Mouse (Mus musculus) CH12.LX (cell line): ENCODE data around the gene Mboat1. TPM values are rescaled to one million over a fixed set of nuclear protein-coding genes. Genes with fewer than 3 reads are reported as not detected.

Experiments used
- DNase-seq: peaks from one replicate; pipeline ENCODE4 v3.0.0-alpha.2; 2013; ENCODE audit errors: extremely low read depth
- H3K27ac ChIP-seq: 2 replicates; pipeline ENCODE4 v1.5.1; 2012; ENCODE audit warnings: low read depth, mild to moderate bottlenecking, control low read depth, moderate library complexity; ENCODE audit not compliant: insufficient read depth
- H3K27me3 ChIP-seq: replicated peaks from 2 replicates; pipeline ENCODE3; 2012; ENCODE audit warnings: inconsistent platforms
- H3K36me3 ChIP-seq, 2 experiments: replicated peaks in 1 of 2; 2 replicates each; pipeline versions ENCODE3 to v1.6.1; 2012; ENCODE audit warnings: inconsistent platforms in 1 of 2, low read length in 1 of 2, mild to moderate bottlenecking in 1 of 2, mixed read lengths in 1 of 2, moderate library complexity in 1 of 2; ENCODE audit not compliant: control insufficient read depth in 1 of 2, insufficient read depth in 1 of 2
- H3K4me1 ChIP-seq, 2 experiments: 2 replicates each; pipeline ENCODE4 v1.6.1; 2012; ENCODE audit warnings: inconsistent platforms in 1 of 2, moderate library complexity in 1 of 2; ENCODE audit not compliant: insufficient read depth in 2 of 2, control insufficient read depth in 1 of 2
- H3K4me2 ChIP-seq: 2 replicates; pipeline ENCODE4 v1.6.1; 2012; ENCODE audit warnings: low read depth, mild to moderate bottlenecking, control low read depth; ENCODE audit not compliant: poor library complexity, insufficient read depth, severe bottlenecking
- H3K4me3 ChIP-seq, 3 experiments: fragments of 150-350 bp in 1 of 3; sonication (generic) in 1 of 3; replicated peaks in 1 of 3; 2 replicates each; pipeline versions ENCODE3 to v1.5.1; 2011 to 2012; ENCODE audit warnings: low read depth in 2 of 3, low read length in 2 of 3, mild to moderate bottlenecking in 2 of 3, moderate library complexity in 2 of 3, control low read depth in 1 of 3, improper control_type of control experiment in 1 of 3, inconsistent platforms in 1 of 3, mixed read lengths in 1 of 3; ENCODE audit not compliant: poor library complexity in 1 of 3
- H3K79me2 ChIP-seq: replicated peaks from 2 replicates; pipeline ENCODE4 v1.6.1; 2012; ENCODE audit warnings: mild to moderate bottlenecking, moderate library complexity; ENCODE audit not compliant: control insufficient read depth, poor library complexity, insufficient read depth, severe bottlenecking; ENCODE audit errors: extremely low read depth
- H3K9ac ChIP-seq: 2 replicates; pipeline ENCODE4 v1.6.1; 2012; ENCODE audit warnings: low read depth, mild to moderate bottlenecking, control low read depth, moderate library complexity; ENCODE audit not compliant: insufficient read depth
- H3K9me3 ChIP-seq: replicated peaks from 2 replicates; pipeline ENCODE3; 2012; ENCODE audit warnings: low read length, inconsistent platforms, mixed read lengths
- CTCF ChIP-seq, 2 experiments: IDR thresholded peaks in 1 of 2; conservative IDR thresholded peaks in 1 of 2; 2 replicates each; pipeline ENCODE4 v1.5.1; 2011 to 2012; ENCODE audit warnings: low read depth in 2 of 2, low read length in 2 of 2, improper control_type of control experiment in 1 of 2, inconsistent platforms in 1 of 2, mild to moderate bottlenecking in 1 of 2, moderate library complexity in 1 of 2
- E2F4 ChIP-seq: IDR thresholded peaks from 2 replicates; pipeline ENCODE4 v1.6.1; 2011; ENCODE audit warnings: low read depth, low read length, improper control_type of control experiment; ENCODE audit not compliant: insufficient replicate concordance
- ELF1 ChIP-seq: IDR thresholded peaks from 2 replicates; pipeline ENCODE4 v1.6.1; 2014; ENCODE audit warnings: low read depth, mild to moderate bottlenecking, inconsistent platforms, low read length, improper control_type of control experiment
- JUND ChIP-seq: conservative IDR thresholded peaks from 2 replicates; pipeline ENCODE4 v1.6.1; 2011; ENCODE audit warnings: low read depth, low read length, improper control_type of control experiment
- MXI1 ChIP-seq: IDR thresholded peaks from 2 replicates; pipeline ENCODE4 v1.6.1; 2011; ENCODE audit warnings: mild to moderate bottlenecking, low read depth, low read length, improper control_type of control experiment
- MYC ChIP-seq: IDR thresholded peaks from 2 replicates; pipeline ENCODE4 v1.6.1; 2011; ENCODE audit warnings: low read depth, mild to moderate bottlenecking, improper control_type of control experiment, low read length
- NRF1 ChIP-seq: IDR thresholded peaks from 2 replicates; pipeline ENCODE4 v1.6.1; 2014; ENCODE audit warnings: low read depth, mild to moderate bottlenecking, inconsistent platforms, low read length, improper control_type of control experiment, moderate library complexity
- RAD21 ChIP-seq: IDR thresholded peaks from 2 replicates; pipeline ENCODE4 v1.6.1; 2011; ENCODE audit warnings: low read depth, mild to moderate bottlenecking, low read length, improper control_type of control experiment, moderate library complexity
- SMC3 ChIP-seq: IDR thresholded peaks from 2 replicates; pipeline ENCODE4 v1.6.1; 2011; ENCODE audit warnings: low read depth, low read length, improper control_type of control experiment
- TBP ChIP-seq: conservative IDR thresholded peaks from 2 replicates; pipeline ENCODE4 v1.6.1; 2011; ENCODE audit warnings: low read depth, low read length, improper control_type of control experiment
- ZC3H11A ChIP-seq: IDR thresholded peaks from 2 replicates; pipeline ENCODE4 v1.6.1; 2012; ENCODE audit warnings: low read depth, mild to moderate bottlenecking, inconsistent platforms, low read length, improper control_type of control experiment
- ZKSCAN1 ChIP-seq: IDR thresholded peaks from 2 replicates; pipeline ENCODE4 v1.6.1; 2012; ENCODE audit warnings: low read depth, inconsistent platforms, low read length, improper control_type of control experiment, borderline replicate concordance
- dilution Hi-C: fragments of 300-500 bp; cut with MboI; formaldehyde crosslinking; loops from 2 replicates; pipeline ENCODE4 v1.14.3; 2020; ENCODE audit warnings: low sequenced_read_pairs; ENCODE audit not compliant: extremely low pct_unique_long_range_greater_than_20kb, extremely low pct_ligation_motif_present
- in situ Hi-C: fragments of 300-500 bp; cut with MboI; formaldehyde crosslinking; loops from 3 replicates; pipeline ENCODE4 v1.14.3; 2019; ENCODE audit warnings: low sequenced_read_pairs, low pct_ligation_motif_present, low pct_unique_long_range_greater_than_20kb, mixed read lengths
- polyA plus RNA-seq: library from polyadenylated mRNA; unstranded; fragments of >175 nt; gene quantifications from 2 replicates; pipeline ENCODE4 v1.2.1, GENCODE M21; 2012; ENCODE audit warnings: low read depth; ENCODE audit not compliant: insufficient read length
- total RNA-seq, 2 experiments: library from RNA; depleted of rRNA; stranded (reverse); fragments of 300-350 nt in 1 of 2; fragments of >200 nt in 1 of 2; gene quantifications; 2 replicates each; pipeline ENCODE4 v1.2.3; 2012 to 2014

Mboat1 gene
- total and polyA plus RNA-seq, 3 experiments = 0.53 to 3.3 (median 0.63) TPM

DNA sequence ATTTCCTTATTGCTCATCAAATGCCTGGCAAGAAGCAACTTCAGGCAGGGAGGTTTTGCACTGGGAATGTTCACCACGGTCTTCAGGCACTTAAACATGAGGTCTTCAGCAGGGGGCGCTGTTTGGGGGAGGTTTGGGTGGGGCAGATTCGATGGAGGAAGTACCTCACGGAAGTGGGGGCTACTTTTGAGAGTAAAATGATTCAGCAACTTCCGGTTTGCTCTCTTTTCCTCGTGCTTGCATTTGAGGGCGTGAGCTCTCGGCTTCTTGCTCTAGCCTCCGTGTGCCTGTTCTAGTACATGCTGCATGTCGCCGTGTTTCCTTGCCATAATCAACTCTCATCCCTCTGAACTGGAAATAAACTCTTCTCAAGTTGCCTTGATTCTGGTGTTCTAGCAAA is 129.7 kb downstream of the Mboat1 start:
- TF ChIP-seq TBP (no peak), MXI1 (no peak), NRF1 (no peak), JUND (no peak)
- no peak for DNase-seq
- Histone ChIP-seq H3K4me2 (no peak overlapping the region), H3K9me3 (peaks cover 7% of the 10 kb centered on the region), H3K79me2 (no peaks in the 10 kb centered on the region), H3K27ac (no peak overlapping the region), H3K27me3 (no peaks in the 10 kb centered on the region), H3K4me3 (no peak overlapping the region), H3K36me3 (no peaks in the 10 kb centered on the region), H3K4me1 (no peaks in the 10 kb centered on the region), H3K9ac (no peak overlapping the region)
- in situ Hi-C loops = no loop called here
- dilution Hi-C loops = no loop called here

DNA sequence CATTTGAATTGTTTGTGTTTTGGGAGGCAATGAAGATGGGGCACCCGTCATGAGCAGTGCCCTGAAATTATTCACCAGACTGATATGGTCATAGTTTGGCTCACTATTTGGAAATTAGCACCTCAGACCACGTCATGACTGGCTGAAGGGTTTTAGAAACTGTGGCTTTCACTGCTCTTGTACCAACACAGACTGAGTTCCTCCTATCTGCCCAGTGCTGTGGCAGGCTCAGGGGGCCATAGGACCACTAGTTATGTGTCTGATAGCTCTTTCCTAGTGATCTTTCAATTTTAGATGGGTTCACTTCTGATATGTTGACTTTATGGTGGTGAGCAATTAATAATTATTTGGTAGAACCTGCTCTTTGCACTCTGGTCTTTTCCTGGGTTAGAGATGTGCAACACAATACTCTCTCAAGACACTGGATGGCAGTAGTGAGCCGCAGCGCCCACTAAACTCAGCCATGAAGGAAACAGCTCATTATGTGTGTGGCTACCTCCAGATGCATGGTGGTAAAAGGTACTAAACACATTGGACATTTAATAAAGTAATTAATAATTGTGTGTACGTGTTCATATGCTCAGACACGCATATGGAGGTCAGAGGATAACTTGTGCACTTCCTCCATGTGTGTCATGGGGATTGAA is 135.9 kb downstream of the Mboat1 start:
- in situ Hi-C loops = no loop called here
- Histone ChIP-seq H3K9ac (no peak overlapping the region), H3K36me3 (no peaks in the 10 kb centered on the region), H3K27me3 (no peaks in the 10 kb centered on the region), H3K9me3 (peaks cover 9% of the 10 kb centered on the region), H3K4me2 (no peak overlapping the region), H3K4me3 (no peak overlapping the region), H3K27ac (no peak overlapping the region), H3K79me2 (no peaks in the 10 kb centered on the region), H3K4me1 (no peaks in the 10 kb centered on the region)
- peak; percentile 54 for DNase-seq
- TF ChIP-seq ZC3H11A (peak; percentile 17; the same call in 1 of the 2 replicates), MYC (no peak), E2F4 (no peak), RAD21 (peak; percentile 86), ZKSCAN1 (no peak), CTCF (conservative IDR thresholded peaks at IDR 0.05 in 1 of 2, IDR thresholded peaks at IDR 0.05 in 1 of 2; ENCODE audit: low read depth in 2 of 2, low read length in 2 of 2) (peak; percentile 84 to 87), SMC3 (peak; percentile 84), ELF1 (no peak)
- dilution Hi-C loops = no loop called here

Other genes with a start within 250 kb of the Mboat1 start
- gene E2f3, start 150.4 kb upstream of the Mboat1 start, total RNA-seq (2012; rRNA removed) = 7.6 and 9.4 TPM in 2 replicates
- 12.9 and 13.2 TPM in 2 replicates for gene E2f3, start 150.4 kb upstream of the Mboat1 start, total RNA-seq (2014; rRNA removed)
- gene E2f3, start 150.4 kb upstream of the Mboat1 start, polyA plus RNA-seq = 18.2 and 20.7 TPM in 2 replicates
- gene Agtr1a, start 200.0 kb downstream of the Mboat1 start, total RNA-seq (2012; rRNA removed) = not detected in 2 replicates
- gene Agtr1a, start 200.0 kb downstream of the Mboat1 start, total RNA-seq (2014; rRNA removed) = not detected in 2 replicates
- 0.78 TPM in 1 of 2 replicates, not detected in the other for gene Agtr1a, start 200.0 kb downstream of the Mboat1 start, polyA plus RNA-seq